Mouse (Mus musculus) ES-E14 (cell line): ENCODE data around the gene Gm29427.

Experiments used
- CHD2 ChIP-seq: IDR thresholded peaks from 2 replicates; pipeline ENCODE4 v1.6.1; 2014; ENCODE audit warnings: mild to moderate bottlenecking, low read depth, low read length, inconsistent platforms
- HCFC1 ChIP-seq: IDR thresholded peaks from 2 replicates; pipeline ENCODE4 v1.6.1; 2012; ENCODE audit warnings: low read length, inconsistent platforms, borderline replicate concordance; ENCODE audit not compliant: insufficient read depth

DNA sequence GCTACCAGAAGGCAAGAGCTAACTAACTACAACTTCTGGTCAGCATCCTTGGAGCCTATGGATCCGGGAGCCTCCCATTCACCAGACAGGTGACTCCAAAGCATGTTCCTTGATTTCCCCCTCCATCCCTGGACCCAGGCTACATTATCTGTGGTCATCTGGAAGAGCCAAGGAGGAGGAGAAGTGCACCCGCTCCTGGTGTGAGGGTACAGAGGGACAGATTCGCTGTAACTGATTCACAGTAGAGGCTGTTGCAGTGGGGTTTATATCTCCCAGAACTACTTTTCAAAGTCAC lies 566 bp upstream of the Gm29427 start:
- TF ChIP-seq CHD2 (no peak), HCFC1 (no peak)
